Mouse (Mus musculus) CH12.LX (cell line): Measurements from ENCODE around the gene Bdkrb2. TPM values are rescaled to one million over a fixed set of nuclear protein-coding genes. Genes with fewer than 3 reads are reported as not detected.

Experiments used
- DNase-seq: peaks from one replicate; pipeline ENCODE4 v3.0.0-alpha.2; 2013; ENCODE audit errors: extremely low read depth
- H3K27ac ChIP-seq: 2 replicates; pipeline ENCODE4 v1.5.1; 2012; ENCODE audit warnings: low read depth, mild to moderate bottlenecking, control low read depth, moderate library complexity; ENCODE audit not compliant: insufficient read depth
- H3K27me3 ChIP-seq: replicated peaks from 2 replicates; pipeline ENCODE3; 2012; ENCODE audit warnings: inconsistent platforms
- H3K36me3 ChIP-seq, 2 experiments: replicated peaks in 1 of 2; 2 replicates each; pipeline versions ENCODE3 to v1.6.1; 2012; ENCODE audit warnings: inconsistent platforms in 1 of 2, low read length in 1 of 2, mild to moderate bottlenecking in 1 of 2, mixed read lengths in 1 of 2, moderate library complexity in 1 of 2; ENCODE audit not compliant: control insufficient read depth in 1 of 2, insufficient read depth in 1 of 2
- H3K4me1 ChIP-seq, 2 experiments: 2 replicates each; pipeline ENCODE4 v1.6.1; 2012; ENCODE audit warnings: inconsistent platforms in 1 of 2, moderate library complexity in 1 of 2; ENCODE audit not compliant: insufficient read depth in 2 of 2, control insufficient read depth in 1 of 2
- H3K4me2 ChIP-seq: 2 replicates; pipeline ENCODE4 v1.6.1; 2012; ENCODE audit warnings: low read depth, mild to moderate bottlenecking, control low read depth; ENCODE audit not compliant: poor library complexity, insufficient read depth, severe bottlenecking
- H3K4me3 ChIP-seq, 3 experiments: fragments of 150-350 bp in 1 of 3; sonication (generic) in 1 of 3; replicated peaks in 1 of 3; 2 replicates each; pipeline versions ENCODE3 to v1.5.1; 2011 to 2012; ENCODE audit warnings: low read depth in 2 of 3, low read length in 2 of 3, mild to moderate bottlenecking in 2 of 3, moderate library complexity in 2 of 3, control low read depth in 1 of 3, improper control_type of control experiment in 1 of 3, inconsistent platforms in 1 of 3, mixed read lengths in 1 of 3; ENCODE audit not compliant: poor library complexity in 1 of 3
- H3K79me2 ChIP-seq: replicated peaks from 2 replicates; pipeline ENCODE4 v1.6.1; 2012; ENCODE audit warnings: mild to moderate bottlenecking, moderate library complexity; ENCODE audit not compliant: control insufficient read depth, poor library complexity, insufficient read depth, severe bottlenecking; ENCODE audit errors: extremely low read depth
- H3K9ac ChIP-seq: 2 replicates; pipeline ENCODE4 v1.6.1; 2012; ENCODE audit warnings: low read depth, mild to moderate bottlenecking, control low read depth, moderate library complexity; ENCODE audit not compliant: insufficient read depth
- H3K9me3 ChIP-seq: replicated peaks from 2 replicates; pipeline ENCODE3; 2012; ENCODE audit warnings: low read length, inconsistent platforms, mixed read lengths
- BHLHE40 ChIP-seq: IDR thresholded peaks from 2 replicates; pipeline ENCODE4 v1.6.1; 2011; ENCODE audit warnings: mild to moderate bottlenecking, low read depth, low read length, improper control_type of control experiment
- CHD1 ChIP-seq: IDR thresholded peaks from 2 replicates; pipeline ENCODE4 v1.6.1; 2012; ENCODE audit warnings: low read depth, low read length, improper control_type of control experiment, inconsistent platforms
- CHD2 ChIP-seq: IDR thresholded peaks from 2 replicates; pipeline ENCODE4 v1.6.1; 2011; ENCODE audit warnings: low read length, improper control_type of control experiment
- CTCF ChIP-seq, 2 experiments: IDR thresholded peaks in 1 of 2; conservative IDR thresholded peaks in 1 of 2; 2 replicates each; pipeline ENCODE4 v1.5.1; 2011 to 2012; ENCODE audit warnings: low read depth in 2 of 2, low read length in 2 of 2, improper control_type of control experiment in 1 of 2, inconsistent platforms in 1 of 2, mild to moderate bottlenecking in 1 of 2, moderate library complexity in 1 of 2
- E2F4 ChIP-seq: IDR thresholded peaks from 2 replicates; pipeline ENCODE4 v1.6.1; 2011; ENCODE audit warnings: low read depth, low read length, improper control_type of control experiment; ENCODE audit not compliant: insufficient replicate concordance
- JUN ChIP-seq: IDR thresholded peaks from 2 replicates; pipeline ENCODE4 v1.6.1; 2011; ENCODE audit warnings: low read depth, mild to moderate bottlenecking, low read length, improper control_type of control experiment, moderate library complexity; ENCODE audit not compliant: insufficient read depth
- MAFK ChIP-seq: IDR thresholded peaks from 2 replicates; pipeline ENCODE4 v1.6.1; 2011; ENCODE audit warnings: low read length, improper control_type of control experiment; ENCODE audit not compliant: insufficient replicate concordance
- MAX ChIP-seq: IDR thresholded peaks from 2 replicates; pipeline ENCODE4 v1.6.1; 2011; ENCODE audit warnings: low read length, improper control_type of control experiment
- MYC ChIP-seq: IDR thresholded peaks from 2 replicates; pipeline ENCODE4 v1.6.1; 2011; ENCODE audit warnings: low read depth, mild to moderate bottlenecking, improper control_type of control experiment, low read length
- NELFE ChIP-seq: IDR thresholded peaks from 2 replicates; pipeline ENCODE4 v1.6.1; 2011; ENCODE audit warnings: low read depth, low read length, improper control_type of control experiment
- NRF1 ChIP-seq: IDR thresholded peaks from 2 replicates; pipeline ENCODE4 v1.6.1; 2014; ENCODE audit warnings: low read depth, mild to moderate bottlenecking, inconsistent platforms, low read length, improper control_type of control experiment, moderate library complexity
- PAX5 ChIP-seq: IDR thresholded peaks from 2 replicates; pipeline ENCODE4 v1.6.1; 2012; ENCODE audit warnings: low read length, inconsistent platforms, mixed read lengths
- POLR2A ChIP-seq: IDR thresholded peaks from 2 replicates; pipeline ENCODE4 v1.6.1; 2011; ENCODE audit warnings: low read depth, mild to moderate bottlenecking, improper control_type of control experiment, low read length
- POLR2AphosphoS2 ChIP-seq: IDR thresholded peaks from 2 replicates; pipeline ENCODE4 v1.6.1; 2011; ENCODE audit warnings: low read depth, low read length, improper control_type of control experiment
- TBP ChIP-seq: conservative IDR thresholded peaks from 2 replicates; pipeline ENCODE4 v1.6.1; 2011; ENCODE audit warnings: low read depth, low read length, improper control_type of control experiment
- TCF12 ChIP-seq: IDR thresholded peaks from 2 replicates; pipeline ENCODE4 v1.6.1; 2014; ENCODE audit warnings: low read depth, mild to moderate bottlenecking, inconsistent platforms, low read length, improper control_type of control experiment
- UBTF ChIP-seq: IDR thresholded peaks from 2 replicates; pipeline ENCODE4 v1.6.1; 2012; ENCODE audit warnings: low read depth, mild to moderate bottlenecking, inconsistent platforms, low read length, improper control_type of control experiment, moderate library complexity
- USF1 ChIP-seq: IDR thresholded peaks from 2 replicates; pipeline ENCODE4 v1.6.1; 2014; ENCODE audit warnings: low read depth, mild to moderate bottlenecking, inconsistent platforms, low read length, improper control_type of control experiment
- USF2 ChIP-seq: conservative IDR thresholded peaks from 2 replicates; pipeline ENCODE4 v1.6.1; 2011; ENCODE audit warnings: low read depth, low read length, improper control_type of control experiment
- ZC3H11A ChIP-seq: IDR thresholded peaks from 2 replicates; pipeline ENCODE4 v1.6.1; 2012; ENCODE audit warnings: low read depth, mild to moderate bottlenecking, inconsistent platforms, low read length, improper control_type of control experiment
- ZNF384 ChIP-seq: IDR thresholded peaks from 2 replicates; pipeline ENCODE4 v1.6.1; 2012; ENCODE audit warnings: low read depth, low read length, improper control_type of control experiment, inconsistent platforms
- dilution Hi-C: fragments of 300-500 bp; cut with MboI; formaldehyde crosslinking; loops from 2 replicates; pipeline ENCODE4 v1.14.3; 2020; ENCODE audit warnings: low sequenced_read_pairs; ENCODE audit not compliant: extremely low pct_unique_long_range_greater_than_20kb, extremely low pct_ligation_motif_present
- in situ Hi-C: fragments of 300-500 bp; cut with MboI; formaldehyde crosslinking; loops from 3 replicates; pipeline ENCODE4 v1.14.3; 2019; ENCODE audit warnings: low sequenced_read_pairs, low pct_ligation_motif_present, low pct_unique_long_range_greater_than_20kb, mixed read lengths
- polyA plus RNA-seq: library from polyadenylated mRNA; unstranded; fragments of >175 nt; gene quantifications from 2 replicates; pipeline ENCODE4 v1.2.1, GENCODE M21; 2012; ENCODE audit warnings: low read depth; ENCODE audit not compliant: insufficient read length
- total RNA-seq, 2 experiments: library from RNA; depleted of rRNA; stranded (reverse); fragments of 300-350 nt in 1 of 2; fragments of >200 nt in 1 of 2; gene quantifications; 2 replicates each; pipeline ENCODE4 v1.2.3; 2012 to 2014

The Bdkrb2 gene
- total and polyA plus RNA-seq, 3 experiments, result 0.06 TPM; not detected in 2

DNA sequence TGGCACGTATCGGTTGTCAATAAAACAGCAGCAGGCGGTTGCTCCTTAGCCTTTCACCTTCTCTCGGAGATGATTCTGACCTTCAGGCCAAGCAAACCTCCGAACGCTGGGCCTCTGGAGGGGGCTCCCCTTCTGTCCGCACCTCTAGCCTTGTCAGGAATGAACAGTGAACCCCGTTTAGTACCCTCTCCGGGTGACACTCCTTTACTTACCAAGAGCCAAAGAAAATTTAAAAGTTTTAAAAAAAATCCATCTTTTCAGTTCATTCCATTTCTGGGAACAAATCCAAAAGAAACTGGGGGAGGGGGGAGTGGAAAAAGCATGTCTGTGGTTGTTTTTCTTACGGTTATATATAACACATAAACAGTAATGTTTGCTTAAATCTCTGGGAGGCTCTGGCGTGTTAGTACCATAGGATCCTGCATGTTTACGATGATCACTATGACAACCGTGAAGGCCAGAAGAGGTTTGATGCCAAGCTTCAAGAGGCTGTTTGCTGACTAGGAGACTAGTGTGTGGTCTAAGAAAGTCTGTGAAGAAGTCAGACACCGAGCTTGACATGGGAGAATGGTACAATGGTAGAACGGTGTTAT lies 41.8 kb upstream of the Bdkrb2 start:
- dilution Hi-C loops, result no loop called here
- Histone ChIP-seq H3K4me2 (no peak overlapping the region), H3K4me3 (no peak overlapping the region), H3K79me2 (no peaks in the 10 kb centered on the region), H3K36me3 (no peaks in the 10 kb centered on the region), H3K4me1 (no peaks in the 10 kb centered on the region), H3K27ac (no peak overlapping the region), H3K9me3 (peaks cover 3% of the 10 kb centered on the region), H3K27me3 (no peaks in the 10 kb centered on the region), H3K9ac (no peak overlapping the region)
- in situ Hi-C loops, result no loop called here
- TF ChIP-seq MAFK, result no peak
- no peak for TF ChIP-seq E2F4
- no peak for TF ChIP-seq POLR2A
- TF ChIP-seq UBTF, result no peak
- TF ChIP-seq TBP, result no peak
- no peak for TF ChIP-seq CHD1
- no peak for TF ChIP-seq USF1
- no peak for TF ChIP-seq CHD2
- no peak for TF ChIP-seq BHLHE40
- TF ChIP-seq POLR2AphosphoS2, result no peak
- TF ChIP-seq CTCF (conservative IDR thresholded peaks at IDR 0.05 in 1 of 2, IDR thresholded peaks at IDR 0.05 in 1 of 2; ENCODE audit: low read depth in 2 of 2, low read length in 2 of 2), result no peak
- no peak for TF ChIP-seq ZC3H11A
- no peak for TF ChIP-seq USF2
- TF ChIP-seq ZNF384, result no peak
- no peak for TF ChIP-seq TCF12
- no peak for DNase-seq

DNA sequence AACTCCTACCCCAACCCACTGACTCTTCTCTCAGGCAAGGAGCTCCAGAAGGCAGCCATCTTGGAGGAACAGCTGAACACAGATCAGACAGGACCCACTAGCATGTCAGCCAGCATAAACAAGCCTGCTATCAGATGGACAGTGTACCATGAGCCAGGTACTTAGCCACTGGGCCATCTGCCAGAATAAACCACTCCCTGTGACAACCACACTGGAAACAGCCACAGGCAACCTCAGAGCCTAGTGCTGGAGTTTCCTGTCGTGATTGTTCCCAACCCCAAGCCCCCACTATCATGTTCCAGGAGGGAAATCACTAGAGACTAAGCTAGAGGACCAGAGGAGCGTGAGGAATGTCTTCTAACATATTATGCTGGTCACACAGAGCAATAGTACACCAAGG lies 39.3 kb upstream of the Bdkrb2 start:
- no peak overlapping the region for H3K4me2 ChIP-seq
- H3K79me2 ChIP-seq, result no peaks in the 10 kb centered on the region
- H3K9me3 ChIP-seq, result peaks cover 3% of the 10 kb centered on the region
- no peaks in the 10 kb centered on the region for H3K4me1 ChIP-seq
- dilution Hi-C loops, result no loop called here
- no peaks in the 10 kb centered on the region for H3K36me3 ChIP-seq
- in situ Hi-C loops, result no loop called here
- no peaks in the 10 kb centered on the region for H3K27me3 ChIP-seq
- H3K4me3 ChIP-seq, result no peak overlapping the region
- no peak for DNase-seq
- H3K9ac ChIP-seq, result no peak overlapping the region
- TF ChIP-seq UBTF (no peak), MYC (no peak), NELFE (no peak), MAX (no peak), NRF1 (no peak), PAX5 (no peak), JUN (no peak), TBP (no peak), CTCF (conservative IDR thresholded peaks at IDR 0.05 in 1 of 2, IDR thresholded peaks at IDR 0.05 in 1 of 2; ENCODE audit: low read depth in 2 of 2, low read length in 2 of 2) (no peak)
- TF ChIP-seq, all 38 proteins: peak for 0
- H3K27ac ChIP-seq, result no peak overlapping the region
